ENCODE assay signal across 23 mouse cellular contexts in genomic region chr2:21407443-21407985, GRCm38 (mm10). TPM values are rescaled to one million over a fixed set of nuclear protein-coding genes. Genes with fewer than 3 reads are reported as not detected.
"Had no signal": no experiment of that assay in that cellular context is flagged by ENCODE, and none has a peak within 500 bp of the region (broad histone marks: within the 10 kb centered on the region; RNA-seq: fewer than 3 reads in every experiment).

No protein-coding gene starts in this region.

- H3K27ac ChIP-seq: liver, embryonic 13.5 days; stomach, postnatal 0 days had no signal

- H3K9ac ChIP-seq: liver, embryonic 13.5 days had no signal

- H3K4me1 ChIP-seq: liver, embryonic 13.5 days had no signal

- H3K9me3 ChIP-seq: liver, embryonic 13.5 days had no signal

- H3K36me3 ChIP-seq: liver, embryonic 13.5 days had no signal

- H3K4me3 ChIP-seq: liver, embryonic 13.5 days had no signal

- DNase-seq: kidney, adult 18-20 months; kidney, adult 9 months; kidney, postnatal 14 days; kidney, postnatal 4 days; left cerebral cortex, postnatal 4 days; liver, embryonic 13.5 days; lung, adult 2 months; lung, postnatal 14 days; lung, postnatal 4 days; midbrain, embryonic 14.5 days; thymus, adult 2 months; thymus, postnatal 14 days; thymus, postnatal 4 days had no signal

- H3K4me2 ChIP-seq: liver, embryonic 13.5 days; midbrain, embryonic 11.5 days had no signal

- H3K27me3 ChIP-seq: liver, embryonic 13.5 days had no signal

RNA-seq across cellular contexts. Expression of gene Gpr158, which starts 40.2 kb away (rescaled TPM):
- total RNA-seq: liver, adult 2 months; megakaryocyte progenitor cell, adult 5-6 weeks; megakaryocyte-erythroid progenitor cell, adult 5-6 weeks had no signal
- polyA plus RNA-seq: kidney, embryonic 16.5 days; liver, adult 2 months; liver, embryonic 13.5 days; liver, embryonic 16.5 days; lung, adult 2 months; lung, embryonic 16.5 days; small intestine, adult 2 months; spleen, adult 2 months had no signal
